Mouse (Mus musculus) erythroid progenitor cell, adult 5-6 weeks (primary cell): ENCODE measurements around the gene Endou. TPM values are rescaled to one million over a fixed set of nuclear protein-coding genes. Genes with fewer than 3 reads are reported as not detected.

Experiments used
- ATAC-seq: replicated peaks from 2 replicates; pipeline ENCODE4 v1.8.0; 2016; ENCODE audit warnings: moderate number of reproducible peaks, mild to moderate bottlenecking, moderate TSS enrichment, inconsistent platforms; ENCODE audit not compliant: poor library complexity, low FRiP score, severe bottlenecking
- total RNA-seq, 2 experiments: library from RNA; stranded (forward) in 1 of 2; stranded (reverse) in 1 of 2; fragments of 150-400 nt in 1 of 2; fragments of 186-747, 209-891 nt in 1 of 2; gene quantifications; 2 replicates each; pipeline versions ENCODE4 v1.2.3 to v1.2.4; 2015 to 2017; ENCODE audit warnings: low replicate concordance in 2 of 2

Endou gene
- total RNA-seq, 2 experiments from 2014 or later: 3.8 TPM; not detected in 1

DNA sequence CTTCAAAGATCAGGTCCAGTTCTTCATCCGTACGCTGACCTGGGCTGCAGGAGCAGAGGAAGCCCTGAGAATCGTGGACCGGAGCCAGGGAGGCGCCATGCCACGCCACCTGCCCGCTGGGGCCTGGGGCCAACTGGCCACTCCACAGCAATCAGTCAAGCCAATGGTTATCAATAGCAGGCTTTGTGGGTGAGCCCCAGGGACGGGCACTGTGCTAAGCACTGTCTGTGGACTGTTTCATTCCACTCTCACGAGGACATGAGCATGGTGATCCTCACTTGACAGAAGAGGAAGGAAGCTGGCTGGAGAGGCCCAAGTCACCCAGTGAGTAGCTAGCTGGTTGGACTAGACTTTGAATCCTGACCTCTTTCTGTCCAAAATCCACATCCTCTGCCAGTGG, 28.9 kb upstream of the Endou start:
- ATAC-seq: no peak

DNA sequence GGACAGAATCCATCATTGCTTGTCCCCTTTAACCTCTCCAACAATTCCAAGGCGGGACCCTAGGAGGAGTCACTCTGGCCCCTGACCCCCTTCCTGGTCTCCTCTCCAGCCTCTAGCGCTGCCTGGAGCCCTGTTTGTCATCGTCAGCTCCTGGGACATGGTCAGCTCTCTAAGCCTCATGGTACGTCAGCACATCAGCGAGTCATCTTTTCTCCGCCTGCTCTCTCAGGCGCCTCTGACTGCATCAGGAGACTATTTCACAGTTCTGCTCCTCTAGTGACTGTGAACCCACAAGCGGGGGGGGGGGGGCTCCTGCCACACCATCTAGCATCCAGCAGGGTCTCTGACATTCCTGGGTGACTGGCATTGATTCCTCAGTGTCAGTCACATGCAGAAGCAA, 24.2 kb upstream of the Endou start:
- no peak for ATAC-seq

DNA sequence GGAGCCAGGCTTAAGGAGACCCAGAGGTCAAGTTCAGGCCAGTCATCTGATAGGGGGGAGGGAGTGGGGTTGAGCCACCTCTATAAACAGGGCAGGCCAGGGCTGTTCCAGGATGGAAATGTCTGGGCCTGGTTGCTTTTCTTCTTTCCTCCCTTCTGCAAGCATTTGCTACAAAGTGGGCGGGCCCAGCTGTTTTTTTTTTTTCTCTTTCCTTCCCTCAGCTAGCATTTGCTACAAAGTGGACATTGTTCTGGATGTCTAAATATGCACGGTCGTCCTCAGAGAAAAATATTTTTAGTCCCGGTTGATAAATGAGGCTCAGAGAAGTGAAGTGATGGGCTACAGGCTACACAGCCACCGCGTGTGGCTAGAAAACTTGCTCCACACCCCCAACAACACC, 23.3 kb upstream of the Endou start:
- no peak for ATAC-seq

DNA sequence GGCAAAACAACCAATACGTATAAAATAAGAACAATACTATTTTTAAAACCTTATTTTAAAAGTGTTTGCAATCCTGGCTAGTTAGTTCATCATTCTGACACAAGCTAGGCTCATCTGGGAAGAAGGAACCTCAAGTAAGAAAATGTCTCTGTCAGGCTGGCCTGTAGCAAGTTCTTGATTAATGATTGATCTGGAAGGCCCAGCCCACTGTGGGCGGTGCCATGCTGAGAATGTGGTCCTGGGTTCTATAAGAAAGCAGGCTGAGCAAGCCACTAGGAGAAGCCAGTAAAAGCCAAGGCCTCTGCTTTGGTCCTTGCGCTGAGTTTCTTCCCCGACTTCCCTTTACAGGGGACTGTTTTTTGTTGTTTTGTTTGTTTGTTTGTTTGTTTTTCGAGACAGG, 21.4 kb upstream of the Endou start:
- ATAC-seq: no peak

DNA sequence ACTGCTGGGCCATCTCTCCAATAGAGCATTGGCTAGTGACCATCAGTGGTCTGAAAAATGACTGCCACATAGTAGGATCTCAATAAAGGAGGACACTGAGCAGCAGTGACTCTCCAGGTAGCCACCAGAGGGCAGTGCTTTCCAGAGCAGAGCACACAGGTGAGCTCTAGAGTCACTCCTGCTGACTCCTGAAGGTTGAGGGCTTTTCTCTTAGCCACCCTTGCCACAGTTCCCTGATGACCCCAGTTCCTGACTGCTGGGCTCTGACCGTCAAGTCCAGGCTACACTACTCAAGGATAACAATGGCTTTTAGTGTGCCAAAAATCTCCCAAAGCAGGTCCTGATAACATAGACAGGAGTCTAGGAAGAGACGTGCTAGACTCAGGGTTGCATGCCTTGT, 20.5 kb upstream of the Endou start:
- no peak for ATAC-seq

DNA sequence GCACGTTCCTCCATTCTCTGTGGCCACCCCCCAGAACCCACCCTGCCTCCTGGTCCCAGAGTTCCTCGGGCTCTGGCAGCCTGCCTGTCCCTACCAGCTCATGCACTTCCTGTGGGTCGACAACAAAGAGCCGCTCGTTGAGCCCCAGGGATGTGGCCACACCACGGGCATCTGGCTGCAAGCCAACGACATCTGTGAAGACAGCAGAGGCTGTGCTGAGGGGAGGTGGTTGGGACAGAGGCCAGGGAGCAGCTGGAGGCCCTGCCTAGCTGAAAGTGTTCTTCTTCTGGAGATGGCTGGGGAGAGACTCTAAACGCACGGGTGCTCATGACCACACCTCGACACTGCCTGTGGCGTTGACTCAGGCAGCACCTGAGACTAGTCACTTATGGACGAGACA, 19.6 kb upstream of the Endou start:
- no peak for ATAC-seq

DNA sequence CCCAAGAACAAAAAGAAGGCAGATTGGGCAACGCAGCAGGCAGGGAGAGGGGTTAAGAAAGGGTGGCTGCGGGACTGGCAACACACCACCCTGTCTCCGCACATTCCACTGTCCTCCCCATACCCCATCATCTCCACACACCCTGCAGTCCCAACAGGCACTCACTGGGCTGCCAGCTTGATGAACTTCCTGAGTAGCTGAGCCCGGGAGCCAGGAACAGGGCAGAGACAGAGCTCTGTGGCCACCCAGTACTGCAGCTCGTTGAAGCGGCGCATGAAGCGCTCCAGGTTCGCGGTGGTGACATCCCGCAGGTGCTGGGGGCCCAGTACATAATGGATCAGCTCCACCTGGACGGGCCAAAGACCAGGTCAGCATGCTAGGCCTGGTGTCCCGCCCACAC, 18.7 kb upstream of the Endou start:
- ATAC-seq: no peak

DNA sequence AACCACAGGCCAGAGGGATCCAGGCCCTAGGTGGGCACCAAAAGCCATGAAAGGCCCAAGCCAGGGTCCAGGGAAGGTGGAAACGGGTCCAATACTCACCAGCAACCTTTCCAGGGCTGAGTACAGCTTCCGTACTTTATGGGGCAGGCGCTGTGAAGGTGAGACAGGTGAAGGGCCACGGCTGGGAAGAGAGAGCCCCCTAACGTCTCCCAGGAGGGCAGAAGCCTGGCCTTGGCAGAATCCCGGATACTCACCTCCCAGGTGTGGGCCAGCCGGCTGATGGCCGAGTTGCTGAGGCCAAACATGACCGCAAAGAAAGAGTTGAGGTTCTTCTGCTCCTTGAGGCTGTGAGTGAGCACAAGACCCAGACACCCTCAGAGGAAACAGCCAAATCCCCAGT, 18.3 kb upstream of the Endou start:
- ATAC-seq: no peak

DNA sequence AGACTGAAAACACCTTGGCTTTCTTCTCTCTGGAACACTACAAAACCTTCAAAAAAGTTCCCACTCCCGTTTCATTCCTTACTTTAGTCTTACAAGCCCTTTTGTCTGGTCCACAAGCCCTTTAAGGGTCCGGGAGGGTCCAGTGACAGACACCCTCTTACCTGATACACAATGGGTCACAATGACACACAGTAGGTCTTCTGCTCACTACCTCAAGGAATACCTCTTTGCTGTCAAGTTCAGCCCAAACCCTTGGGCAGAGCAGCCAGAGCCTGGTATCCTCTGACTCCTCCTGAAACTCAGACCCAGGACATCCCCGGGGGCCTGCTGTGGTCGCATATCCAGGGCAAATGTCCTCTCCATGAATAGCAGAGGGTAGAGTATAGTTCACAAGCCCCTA, 17.8 kb upstream of the Endou start:
- ATAC-seq: no peak

DNA sequence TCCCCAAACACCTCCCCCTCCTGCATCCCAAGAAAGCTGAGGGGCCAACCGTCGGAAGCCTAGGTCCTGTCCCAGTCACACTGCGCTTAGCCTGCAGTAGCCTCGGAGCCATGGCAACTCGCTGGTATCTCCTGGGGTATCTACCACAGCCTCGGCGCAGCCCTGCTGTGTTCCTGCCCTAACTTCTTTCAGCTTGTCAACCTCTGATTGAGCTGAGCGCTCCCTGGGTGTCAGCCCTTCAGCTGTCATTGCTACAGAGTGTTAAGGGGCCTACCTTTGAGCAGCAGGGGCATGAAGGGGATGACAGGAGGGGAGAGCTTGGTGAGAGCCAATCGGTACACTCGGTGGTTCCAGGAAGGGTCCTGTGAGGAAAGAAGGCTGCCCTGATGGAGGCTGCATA, 17.2 kb upstream of the Endou start:
- no peak for ATAC-seq

DNA sequence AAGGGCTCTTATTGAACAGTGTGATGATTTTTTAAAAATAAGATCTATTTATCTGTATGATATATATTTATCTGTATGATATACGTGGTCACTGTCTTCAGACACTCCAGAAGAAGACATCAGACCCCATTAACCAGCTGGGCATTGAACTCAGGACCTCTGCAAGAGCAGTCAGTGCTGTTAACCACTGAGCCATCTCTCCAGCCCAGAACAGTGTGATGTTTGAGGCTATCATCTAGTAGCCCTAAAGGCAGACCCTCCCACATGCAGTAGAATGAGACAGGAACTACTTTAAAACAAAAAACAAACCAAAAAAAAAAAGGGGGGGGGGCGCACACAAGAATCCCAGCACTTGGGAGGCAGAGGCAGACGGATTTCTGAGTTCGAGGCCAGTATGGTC, 16.3 kb upstream of the Endou start:
- no peak for ATAC-seq

DNA sequence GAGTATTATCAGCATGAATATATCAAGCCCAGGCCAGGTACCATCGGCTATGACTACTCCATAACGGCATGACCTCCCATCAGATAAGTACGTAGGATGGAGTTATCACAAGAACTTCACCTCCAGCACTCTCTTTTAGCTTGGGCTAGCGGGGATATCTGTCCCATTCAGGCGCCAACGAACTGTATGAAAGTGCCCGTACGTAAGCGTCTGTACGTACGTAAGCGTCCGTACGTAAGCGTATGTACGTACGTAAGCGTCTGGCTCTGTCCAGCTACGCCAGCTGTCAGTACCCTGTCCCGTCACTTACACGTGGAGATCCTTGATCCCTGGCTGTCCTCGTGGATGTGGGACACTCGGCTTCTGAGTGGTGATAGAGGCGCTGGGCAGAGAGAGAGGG, 15.6 kb upstream of the Endou start:
- ATAC-seq: peak; percentile 64

DNA sequence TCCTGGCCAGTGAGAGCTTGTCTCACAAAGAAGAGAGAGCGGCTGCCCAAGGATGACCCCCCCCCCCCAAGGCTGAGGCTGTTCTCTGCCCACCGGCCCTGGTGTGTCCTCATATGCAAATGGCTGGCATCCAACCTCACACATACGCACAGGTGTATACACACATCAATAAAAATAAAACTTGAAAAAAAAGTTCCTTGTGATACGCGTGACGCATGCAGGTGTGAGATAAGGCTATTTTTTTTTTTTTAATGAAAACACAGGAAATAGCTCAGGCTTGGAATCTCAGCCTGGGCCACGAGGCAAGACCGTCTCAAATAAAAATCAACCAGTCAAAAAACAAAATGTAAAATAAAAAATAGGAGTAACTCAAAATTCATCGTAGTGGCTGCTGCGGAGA, 15.1 kb upstream of the Endou start:
- ATAC-seq: no peak

DNA sequence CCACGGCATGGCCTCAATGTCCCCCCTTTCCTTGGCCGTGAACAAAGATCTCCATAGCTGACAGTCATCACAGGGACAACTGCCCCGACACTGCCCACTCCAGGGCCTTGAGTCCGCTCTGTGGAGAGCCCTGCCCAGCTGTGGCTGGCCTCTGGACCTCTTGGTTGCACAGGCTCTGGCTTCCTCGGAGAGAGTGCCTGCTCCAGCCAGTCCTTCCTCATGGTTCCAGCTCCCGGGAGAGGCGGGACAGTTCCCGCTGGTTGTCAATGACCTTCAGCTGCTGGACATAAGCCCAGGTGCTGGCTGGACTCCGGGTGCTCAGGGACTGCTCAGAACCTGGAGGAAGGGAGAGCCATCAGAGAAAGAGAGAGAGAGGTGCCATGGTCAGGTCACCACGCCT, 14.2 kb upstream of the Endou start:
- no peak for ATAC-seq

DNA sequence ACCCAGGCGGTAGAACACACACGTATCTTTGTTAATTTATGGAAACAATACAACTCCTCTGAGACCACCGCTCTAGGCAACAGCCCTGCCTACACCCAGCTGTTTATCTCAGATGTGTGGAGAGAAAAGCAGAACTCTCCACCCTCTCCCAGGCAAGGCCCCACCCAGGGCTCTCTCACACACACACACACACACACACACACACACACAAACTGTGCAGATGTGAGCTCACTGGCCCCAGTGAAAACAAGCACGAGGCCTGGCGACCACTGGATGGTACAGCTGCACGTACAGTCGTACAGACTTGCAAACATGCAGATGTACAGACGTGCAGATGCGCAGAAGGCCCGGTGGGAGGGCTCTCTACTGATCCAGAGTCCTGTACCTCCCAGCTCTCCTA, 13.8 kb upstream of the Endou start:
- no peak for ATAC-seq

DNA sequence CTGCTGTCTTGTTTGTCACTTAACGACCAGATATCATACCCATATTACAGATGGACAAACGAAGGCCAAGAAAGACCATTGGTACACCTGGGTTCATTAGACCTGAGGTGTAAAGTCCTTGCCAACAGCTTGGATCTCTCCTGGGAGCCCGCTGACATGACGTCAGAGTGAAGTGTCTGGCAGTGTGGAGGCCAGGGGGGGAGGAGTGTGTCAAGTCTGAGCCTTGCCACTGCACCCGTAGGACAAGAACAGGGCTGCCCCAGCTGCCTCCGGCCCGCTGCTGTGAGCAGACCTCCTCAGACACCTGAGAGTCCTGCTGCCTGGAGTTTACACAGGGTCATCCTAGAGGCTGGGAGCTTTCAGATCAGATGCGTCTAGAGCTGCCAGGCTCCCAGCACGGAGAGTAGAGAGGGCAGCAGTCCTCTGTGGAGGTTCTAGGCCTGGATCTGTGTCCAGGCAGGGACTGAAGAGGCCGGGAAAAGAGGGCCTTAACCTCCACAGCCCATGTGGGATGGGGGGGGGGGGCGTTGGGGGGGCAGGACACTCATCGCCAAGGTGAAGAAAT, 12.9 kb upstream of the Endou start:
- no peak for ATAC-seq

DNA sequence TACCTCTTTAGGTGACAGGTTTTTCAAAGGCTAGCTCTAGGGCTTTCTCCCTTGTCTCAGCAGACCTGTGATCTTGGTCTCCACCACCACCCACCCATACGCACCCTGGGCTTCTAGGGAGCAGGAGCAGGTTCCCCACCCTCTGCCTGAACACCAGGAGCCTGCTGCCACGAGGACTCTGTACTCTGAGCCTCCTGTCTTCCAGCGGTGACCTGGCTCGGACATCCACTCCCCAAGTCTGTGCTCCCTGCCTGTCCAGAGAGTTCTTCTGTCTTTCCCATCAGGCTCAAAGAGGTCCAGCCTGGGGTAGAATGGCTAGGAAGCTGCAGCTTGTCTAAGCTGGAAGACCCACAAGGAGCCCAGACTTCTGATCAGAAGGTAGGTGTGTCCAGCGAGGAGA, 12.1 kb upstream of the Endou start:
- no peak for ATAC-seq

DNA sequence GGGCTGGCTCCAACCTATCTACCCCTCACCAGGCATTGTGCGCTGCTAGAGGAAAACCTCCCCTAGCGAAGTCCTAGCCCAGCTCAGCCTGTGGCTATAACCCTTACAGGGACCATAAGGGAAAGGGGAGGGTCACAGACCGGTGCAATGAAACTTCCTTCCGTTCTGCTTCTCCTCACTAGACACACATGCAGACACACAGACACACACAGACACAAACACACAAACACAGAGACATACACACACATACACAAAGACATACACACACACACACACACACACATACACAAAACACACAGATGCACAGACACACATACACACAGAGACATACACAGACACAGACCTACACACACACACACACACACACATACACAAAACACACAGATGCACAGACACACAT, 11.5 kb upstream of the Endou start:
- ATAC-seq: no peak

DNA sequence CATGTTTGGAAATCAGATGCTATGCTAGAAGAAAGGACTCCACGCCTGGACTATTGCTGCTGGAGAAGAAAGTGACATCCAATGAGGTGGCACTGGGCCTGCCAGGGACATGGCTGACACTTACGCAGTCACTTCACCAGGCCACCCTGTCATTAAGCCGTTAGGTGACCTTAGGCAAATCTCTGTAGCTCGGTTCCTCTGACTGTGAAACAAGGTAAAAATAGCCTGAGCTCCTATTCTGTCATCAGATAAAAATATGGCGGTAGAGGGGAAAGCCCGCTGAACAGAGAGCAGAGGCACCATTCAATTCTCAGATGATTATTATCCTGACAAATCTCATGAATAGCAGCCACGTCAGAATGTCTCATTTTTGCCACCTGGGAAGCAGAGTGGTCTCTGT, 10.9 kb upstream of the Endou start:
- ATAC-seq: no peak

DNA sequence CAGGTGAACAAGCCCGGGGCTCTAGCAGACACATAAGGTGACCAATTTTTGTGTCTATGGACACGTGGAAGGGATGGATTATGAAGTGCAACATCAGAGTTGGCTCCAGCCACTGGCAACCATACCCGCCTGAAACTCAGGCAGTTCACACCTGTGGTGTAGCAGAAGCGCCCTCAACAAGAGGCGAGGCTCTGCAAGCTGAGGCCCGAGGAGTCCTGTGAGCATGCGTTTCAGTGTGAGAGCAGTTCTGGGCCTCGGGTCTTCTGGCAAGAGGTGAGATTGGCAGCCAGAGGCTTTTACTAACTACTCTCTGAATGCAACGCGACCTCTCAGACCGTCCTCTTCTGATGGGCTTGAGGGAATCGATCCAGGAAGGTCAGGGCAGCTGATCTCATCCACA, 10.5 kb upstream of the Endou start:
- ATAC-seq: no peak

DNA sequence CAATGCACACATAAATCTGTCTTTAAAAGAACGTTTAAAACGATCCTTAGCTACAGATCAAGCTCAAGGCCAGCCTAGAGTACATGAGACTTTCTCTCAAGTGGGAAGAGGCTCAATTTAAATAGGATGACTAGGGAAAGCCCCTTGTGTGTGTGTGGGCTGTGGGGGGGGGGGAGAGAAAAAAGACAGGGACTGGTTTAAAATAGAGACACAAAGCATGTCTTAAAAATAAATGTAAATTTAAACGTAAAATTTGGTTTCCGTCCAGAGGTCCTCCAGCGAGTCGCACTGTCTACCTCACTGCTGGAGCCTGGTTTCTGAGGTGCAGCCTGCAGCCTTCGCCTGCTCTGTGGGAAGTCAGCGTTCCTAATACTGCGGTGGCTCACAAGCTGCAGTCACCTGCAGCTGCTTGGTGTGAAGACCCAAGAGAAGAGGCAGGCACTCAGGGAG, 9.2 kb upstream of the Endou start:
- ATAC-seq: no peak

DNA sequence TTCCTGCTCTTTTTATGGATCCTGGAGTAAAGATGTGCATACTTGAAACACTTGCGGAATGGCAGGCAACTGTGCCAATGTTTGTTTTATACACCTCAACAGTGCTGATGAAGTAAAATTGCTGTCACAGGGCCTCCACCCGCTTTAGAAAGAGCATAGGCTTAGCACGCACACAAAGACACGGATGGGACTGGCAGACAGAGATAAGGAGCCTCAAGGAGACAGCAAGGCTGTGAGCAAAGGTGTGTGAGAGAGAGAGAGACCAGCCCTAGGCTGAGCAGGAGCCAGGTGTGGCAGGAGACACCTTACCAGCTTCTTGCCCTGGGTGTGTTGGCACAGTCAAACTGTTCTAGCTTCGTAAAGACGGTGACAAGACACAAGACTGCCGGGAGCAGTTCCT, 7.8 kb upstream of the Endou start:
- peak; percentile 57; the same call in 1 of the 2 replicates for ATAC-seq

DNA sequence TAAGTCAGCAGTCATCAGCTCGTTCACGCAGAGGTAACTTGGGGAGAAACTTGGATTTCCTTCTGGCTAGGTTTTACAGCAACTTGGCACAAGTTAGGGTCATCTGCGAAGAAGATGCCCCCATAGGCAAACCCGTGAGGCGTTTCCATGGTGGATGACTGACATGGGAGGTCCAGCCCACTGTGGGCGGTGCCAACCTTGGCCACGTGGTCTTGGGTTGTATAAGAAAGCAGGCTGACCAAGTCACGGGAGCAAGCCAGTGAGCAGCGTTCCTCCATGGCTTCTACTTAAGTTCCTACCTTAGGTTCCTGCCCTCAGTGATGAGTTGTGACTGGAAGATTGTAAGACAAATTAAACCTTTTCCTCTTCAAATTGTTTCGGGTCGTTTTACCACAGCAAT, 849 bp upstream of the Endou start:
- ATAC-seq: no peak
